Mouse (Mus musculus): ENCODE results near the gene Slamf8. TPM values are rescaled to one million over a fixed set of nuclear protein-coding genes. Genes with fewer than 3 reads are reported as not detected.
A peak's percentile ranks its signal among the peaks of the same experiment; 100 is the strongest.

Slamf8 gene
- polyA plus RNA-seq, 1 experiment from 2014 or later = not detected

GRCm38 (mm10) chr1:172612745-172613144 is 22.4 kb upstream of the Slamf8 start:
- no peaks in the 10 kb centered on the region for H3K36me3 ChIP-seq (replicated peaks; ENCODE audit: control insufficient read depth, insufficient read depth)
- no peaks in the 10 kb centered on the region for H3K9me3 ChIP-seq (ENCODE audit: control insufficient read depth, low read length)
- H3K9ac ChIP-seq = no peak overlapping the region
- ATAC-seq (ENCODE audit: low FRiP score) = no peak
- no peak overlapping the region for H3K27ac ChIP-seq
- DNase-seq (ENCODE audit: low spot score) = peak; percentile 40
- WGBS = 56% methylated on average over 1 of the region's 1 CpGs
- H3K4me3 ChIP-seq (replicated peaks; ENCODE audit: low read length) = no peak overlapping the region
- no peak overlapping the region for H3K4me2 ChIP-seq (replicated peaks)
- H3K4me1 ChIP-seq (replicated peaks; ENCODE audit: control insufficient read depth, insufficient read depth, low read length) = peaks cover 10% of the 10 kb centered on the region
- no peaks in the 10 kb centered on the region for H3K27me3 ChIP-seq (ENCODE audit: control insufficient read depth, insufficient read depth, low read length)

- Histone ChIP-seq H3K27me3 (ENCODE audit: control insufficient read depth, insufficient read depth, low read length) (no peaks in the 10 kb centered on the region), H3K27ac (no peak overlapping the region), H3K4me1 (replicated peaks; ENCODE audit: control insufficient read depth, insufficient read depth, low read length) (no peaks in the 10 kb centered on the region), H3K4me3 (replicated peaks; ENCODE audit: low read length) (no peak overlapping the region), H3K9ac (no peak overlapping the region), H3K9me3 (ENCODE audit: control insufficient read depth, low read length) (no peaks in the 10 kb centered on the region), H3K36me3 (replicated peaks; ENCODE audit: control insufficient read depth, insufficient read depth) (no peaks in the 10 kb centered on the region), H3K4me2 (replicated peaks) (no peak overlapping the region)
- WGBS = 80% methylated on average over 10 of the region's 10 CpGs
- no peak for DNase-seq (ENCODE audit: low spot score)
- no peak for ATAC-seq (ENCODE audit: low FRiP score)
Observed at GRCm38 (mm10) chr1:172611304-172611703, 20.9 kb upstream of the Slamf8 start.

GRCm38 (mm10) chr1:172602326-172602725 is 12.0 kb upstream of the Slamf8 start, which contains the start of gene Fcrl6:
Fcrl6 (minus strand) TSS chr1:172602551.
- DNase-seq (ENCODE audit: low spot score) (no peak), ATAC-seq (ENCODE audit: low FRiP score) (no peak)
- H3K9ac ChIP-seq = no peak within 1 kb of the TSS
- no peaks in the 10 kb centered on the region for H3K36me3 ChIP-seq (replicated peaks; ENCODE audit: control insufficient read depth, insufficient read depth)
- no peaks in the 10 kb centered on the region for H3K27me3 ChIP-seq (ENCODE audit: control insufficient read depth, insufficient read depth, low read length)
- H3K9me3 ChIP-seq (ENCODE audit: control insufficient read depth, low read length) = no peaks in the 10 kb centered on the region
- H3K4me3 ChIP-seq (replicated peaks; ENCODE audit: low read length) = no peak within 1 kb of the TSS
- H3K27ac ChIP-seq = no peak within 1 kb of the TSS
- no peak within 1 kb of the TSS for H3K4me2 ChIP-seq (replicated peaks)
- H3K4me1 ChIP-seq (replicated peaks; ENCODE audit: control insufficient read depth, insufficient read depth, low read length) = no peaks in the 10 kb centered on the region
- 81% methylated on average over 1 of the region's 1 CpGs for WGBS

GRCm38 (mm10) chr1:172594495-172594894 is 4.1 kb upstream of the Slamf8 start:
- Histone ChIP-seq H3K27me3 (ENCODE audit: control insufficient read depth, insufficient read depth, low read length) (no peaks in the 10 kb centered on the region), H3K27ac (no peak overlapping the region), H3K4me2 (replicated peaks) (no peak overlapping the region), H3K36me3 (replicated peaks; ENCODE audit: control insufficient read depth, insufficient read depth) (no peaks in the 10 kb centered on the region), H3K9me3 (ENCODE audit: control insufficient read depth, low read length) (no peaks in the 10 kb centered on the region), H3K9ac (no peak overlapping the region), H3K4me3 (replicated peaks; ENCODE audit: low read length) (no peak overlapping the region), H3K4me1 (replicated peaks; ENCODE audit: control insufficient read depth, insufficient read depth, low read length) (no peaks in the 10 kb centered on the region)
- peak; percentile 40; the same call in 1 of the 2 replicates for ATAC-seq (ENCODE audit: low FRiP score)
- peak; percentile 60 for DNase-seq (ENCODE audit: low spot score)

- DNase-seq (ENCODE audit: low spot score) = no peak
- 87% methylated on average over 2 of the region's 2 CpGs for WGBS
- Histone ChIP-seq H3K9me3 (ENCODE audit: control insufficient read depth, low read length) (no peaks in the 10 kb centered on the region), H3K27me3 (ENCODE audit: control insufficient read depth, insufficient read depth, low read length) (no peaks in the 10 kb centered on the region), H3K9ac (no peak overlapping the region), H3K4me1 (replicated peaks; ENCODE audit: control insufficient read depth, insufficient read depth, low read length) (no peaks in the 10 kb centered on the region), H3K27ac (no peak overlapping the region), H3K4me3 (replicated peaks; ENCODE audit: low read length) (no peak overlapping the region), H3K4me2 (replicated peaks) (no peak overlapping the region), H3K36me3 (replicated peaks; ENCODE audit: control insufficient read depth, insufficient read depth) (no peaks in the 10 kb centered on the region)
- ATAC-seq (ENCODE audit: low FRiP score) = no peak
Observed at GRCm38 (mm10) chr1:172593956-172594355, 3.6 kb upstream of the Slamf8 start.

- Histone ChIP-seq H3K4me1 (replicated peaks; ENCODE audit: control insufficient read depth, insufficient read depth, low read length) (no peaks in the 10 kb centered on the region), H3K9ac (no peak overlapping the region), H3K4me2 (replicated peaks) (no peak overlapping the region), H3K27ac (no peak overlapping the region), H3K27me3 (ENCODE audit: control insufficient read depth, insufficient read depth, low read length) (no peaks in the 10 kb centered on the region), H3K36me3 (replicated peaks; ENCODE audit: control insufficient read depth, insufficient read depth) (no peaks in the 10 kb centered on the region), H3K4me3 (replicated peaks; ENCODE audit: low read length) (no peak overlapping the region), H3K9me3 (ENCODE audit: control insufficient read depth, low read length) (no peaks in the 10 kb centered on the region)
- no peak for ATAC-seq (ENCODE audit: low FRiP score)
- DNase-seq (ENCODE audit: low spot score) = no peak
- 81% methylated on average over 3 of the region's 3 CpGs for WGBS
Observed at GRCm38 (mm10) chr1:172593321-172593720, 3.0 kb upstream of the Slamf8 start.

- 18% methylated on average over 26 of the region's 26 CpGs for WGBS
- H3K9me3 ChIP-seq (ENCODE audit: control insufficient read depth, low read length) = no peaks in the 10 kb centered on the region
- H3K27ac ChIP-seq = peak overlapping the region; percentile 70
- ATAC-seq (ENCODE audit: low FRiP score) (peak; percentile 64), DNase-seq (ENCODE audit: low spot score) (peak; percentile 56)
- no peaks in the 10 kb centered on the region for H3K36me3 ChIP-seq (replicated peaks; ENCODE audit: control insufficient read depth, insufficient read depth)
- H3K9ac ChIP-seq = peak overlapping the region; percentile 11; the same call in 1 of the 2 replicates
- no peak overlapping the region for H3K4me3 ChIP-seq (replicated peaks; ENCODE audit: low read length)
- H3K27me3 ChIP-seq (ENCODE audit: control insufficient read depth, insufficient read depth, low read length) = no peaks in the 10 kb centered on the region
- peak overlapping the region; percentile 34 for H3K4me2 ChIP-seq (replicated peaks)
- peaks cover 9% of the 10 kb centered on the region for H3K4me1 ChIP-seq (replicated peaks; ENCODE audit: control insufficient read depth, insufficient read depth, low read length)
Observed at GRCm38 (mm10) chr1:172585612-172586567, 4.5 kb downstream of the Slamf8 start.

- 51% methylated on average over 4 of the region's 4 CpGs for WGBS
- H3K4me1 ChIP-seq (replicated peaks; ENCODE audit: control insufficient read depth, insufficient read depth, low read length) = peaks cover 9% of the 10 kb centered on the region
- no peaks in the 10 kb centered on the region for H3K36me3 ChIP-seq (replicated peaks; ENCODE audit: control insufficient read depth, insufficient read depth)
- H3K4me3 ChIP-seq (replicated peaks; ENCODE audit: low read length) = no peak overlapping the region
- DNase-seq (ENCODE audit: low spot score) = no peak
- no peaks in the 10 kb centered on the region for H3K9me3 ChIP-seq (ENCODE audit: control insufficient read depth, low read length)
- H3K9ac ChIP-seq = no peak overlapping the region
- no peak overlapping the region for H3K27ac ChIP-seq
- H3K4me2 ChIP-seq (replicated peaks) = no peak overlapping the region; the same call in 1 of the 2 replicates
- H3K27me3 ChIP-seq (ENCODE audit: control insufficient read depth, insufficient read depth, low read length) = no peaks in the 10 kb centered on the region
- ATAC-seq (ENCODE audit: low FRiP score) = no peak
Observed at GRCm38 (mm10) chr1:172585026-172585425, 5.3 kb downstream of the Slamf8 start.

GRCm38 (mm10) chr1:172584271-172584670 is 6.1 kb downstream of the Slamf8 start:
- Histone ChIP-seq H3K9ac (no peak overlapping the region), H3K4me1 (replicated peaks; ENCODE audit: control insufficient read depth, insufficient read depth, low read length) (peaks cover 9% of the 10 kb centered on the region), H3K27ac (no peak overlapping the region), H3K9me3 (ENCODE audit: control insufficient read depth, low read length) (no peaks in the 10 kb centered on the region), H3K27me3 (ENCODE audit: control insufficient read depth, insufficient read depth, low read length) (no peaks in the 10 kb centered on the region), H3K4me3 (replicated peaks; ENCODE audit: low read length) (no peak overlapping the region), H3K36me3 (replicated peaks; ENCODE audit: control insufficient read depth, insufficient read depth) (no peaks in the 10 kb centered on the region), H3K4me2 (replicated peaks) (no peak overlapping the region)
- DNase-seq (ENCODE audit: low spot score) = no peak
- 85% methylated on average over 6 of the region's 6 CpGs for WGBS
- ATAC-seq (ENCODE audit: low FRiP score) = no peak

All from hindbrain, embryonic 14.5 days (tissue).